Mouse (Mus musculus): ENCODE measurements at regions not wholly inside any gene's neighbourhood (a gene's known extent, or its start where the extent isn't known, plus 50 kb on each side); places are given as distances from the start of the nearest gene placed in this dataset.
"Not testable (repeated sequence)": the region's sequence is repeated elsewhere in the genome, so short reads cannot be mapped to it uniquely, and the experiment has no call there.

- ATAC-seq (replicated peaks; ENCODE audit: low FRiP score, poor library complexity, severe bottlenecking), result not testable (repeated sequence)
Measured at GRCm38 (mm10) chr17:13432256-13432655, 77.9 kb downstream of the Tcp10c start.

GRCm38 (mm10) chr17:13434146-13434545, 79.8 kb downstream of the Tcp10c start:
- ATAC-seq (replicated peaks; ENCODE audit: low FRiP score, poor library complexity, severe bottlenecking), result not testable (repeated sequence)

GRCm38 (mm10) chr17:13438790-13439189, 84.4 kb downstream of the Tcp10c start:
- ATAC-seq (replicated peaks; ENCODE audit: low FRiP score, poor library complexity, severe bottlenecking), result not testable (repeated sequence)

- ATAC-seq (replicated peaks; ENCODE audit: low FRiP score, poor library complexity, severe bottlenecking), result not testable (repeated sequence)
Measured at GRCm38 (mm10) chr17:13440708-13441530, 86.5 kb downstream of the Tcp10c start.

DNA sequence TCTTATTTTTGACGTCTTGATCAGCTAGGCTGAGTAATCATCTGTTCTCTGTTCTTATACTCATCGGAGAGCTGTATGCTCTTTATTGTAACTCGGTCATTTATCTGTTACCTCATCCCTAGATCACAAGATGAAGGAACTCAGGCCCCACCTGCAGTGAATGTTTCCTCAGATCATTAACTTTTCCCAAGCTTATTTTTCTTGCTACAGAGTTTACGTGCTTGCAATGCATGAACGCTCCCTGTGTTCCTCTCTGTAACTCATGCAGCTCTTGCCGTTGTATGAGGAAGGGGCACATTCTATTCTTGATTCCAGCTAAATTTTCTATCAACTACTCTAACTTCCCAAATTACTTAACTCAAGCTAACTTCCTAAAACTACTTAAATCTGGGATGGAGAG, 87.9 kb downstream of the Tcp10c start:
- ATAC-seq (replicated peaks; ENCODE audit: low FRiP score, poor library complexity, severe bottlenecking), result not testable (repeated sequence)

GRCm38 (mm10) chr17:13456869-13457600, 102.7 kb downstream of the Tcp10c start:
- not testable (repeated sequence) for ATAC-seq (replicated peaks; ENCODE audit: low FRiP score, poor library complexity, severe bottlenecking)

DNA sequence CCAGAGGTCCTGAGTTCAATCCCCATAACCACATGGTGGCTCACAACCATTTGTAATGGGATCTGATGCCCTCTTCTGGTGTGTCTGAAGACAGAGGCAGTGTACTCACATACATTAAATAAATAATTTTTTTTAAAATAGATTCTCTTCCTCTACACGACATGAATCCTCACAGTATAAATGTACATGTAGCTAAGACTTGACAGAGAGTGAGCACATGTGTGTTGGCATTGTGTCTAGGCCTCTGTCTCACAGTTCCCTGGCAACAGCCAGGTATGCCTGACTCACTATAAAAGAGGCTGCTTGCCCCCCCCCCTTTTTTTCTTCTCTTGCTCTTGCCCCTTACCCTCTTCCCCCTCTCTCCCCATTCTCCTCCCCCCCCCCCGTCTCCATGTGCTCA, 103.6 kb downstream of the Tcp10c start:
- not testable (repeated sequence) for ATAC-seq (replicated peaks; ENCODE audit: low FRiP score, poor library complexity, severe bottlenecking)

- not testable (repeated sequence) for ATAC-seq (replicated peaks; ENCODE audit: low FRiP score, poor library complexity, severe bottlenecking)
Measured at GRCm38 (mm10) chr17:13458814-13459213, 104.4 kb downstream of the Tcp10c start.

DNA sequence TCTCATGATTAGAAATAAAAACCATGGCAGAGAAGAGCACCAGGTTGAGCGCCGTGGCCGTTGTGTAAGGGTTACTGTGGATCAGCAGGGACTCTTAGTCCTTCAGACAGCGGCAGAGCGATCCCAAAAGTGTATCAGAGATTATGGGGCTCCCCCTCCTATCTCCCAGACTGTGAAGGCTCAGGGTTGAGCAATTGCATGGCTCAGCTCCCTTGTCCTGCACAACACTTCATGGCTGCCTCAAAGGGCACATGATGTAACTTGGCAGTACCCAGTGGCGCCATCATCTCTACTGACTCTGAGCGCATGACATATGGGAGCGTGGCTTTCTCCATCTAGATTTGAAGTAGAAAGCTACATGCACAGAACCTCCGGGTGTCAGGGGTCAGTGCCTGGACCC, 108.3 kb downstream of the Tcp10c start:
- ATAC-seq (replicated peaks; ENCODE audit: low FRiP score, poor library complexity, severe bottlenecking), result not testable (repeated sequence)

DNA sequence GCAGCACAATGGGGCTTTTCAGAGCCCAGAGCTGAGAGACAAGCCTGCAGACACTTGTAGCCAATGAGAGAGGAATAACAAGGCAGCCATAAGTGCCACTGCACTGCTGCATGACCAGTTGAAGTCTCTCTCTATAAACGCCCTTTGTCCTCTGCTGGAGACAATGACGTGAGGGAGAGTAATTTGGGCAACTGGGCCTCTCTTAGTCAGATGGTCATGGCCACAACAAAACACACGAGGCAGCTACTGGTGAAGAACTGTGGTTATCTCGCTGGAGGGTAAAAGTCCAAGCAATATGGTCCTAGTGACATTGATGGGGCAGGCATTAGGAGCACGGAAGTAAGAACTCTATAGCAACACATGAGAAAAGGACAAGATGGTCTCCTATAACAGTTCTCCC, 111.5 kb downstream of the Tcp10c start:
- not testable (repeated sequence) for ATAC-seq (replicated peaks; ENCODE audit: low FRiP score, poor library complexity, severe bottlenecking)

- not testable (repeated sequence) for ATAC-seq (replicated peaks; ENCODE audit: low FRiP score, poor library complexity, severe bottlenecking)
Measured at GRCm38 (mm10) chr17:13469867-13470380, 115.6 kb downstream of the Tcp10c start.

GRCm38 (mm10) chr17:13472460-13473062, 118.2 kb downstream of the Tcp10c start:
- ATAC-seq (replicated peaks; ENCODE audit: low FRiP score, poor library complexity, severe bottlenecking), result no peak

GRCm38 (mm10) chr17:13474310-13475094, 120.1 kb downstream of the Tcp10c start:
- no peak for ATAC-seq (replicated peaks; ENCODE audit: low FRiP score, poor library complexity, severe bottlenecking)

DNA sequence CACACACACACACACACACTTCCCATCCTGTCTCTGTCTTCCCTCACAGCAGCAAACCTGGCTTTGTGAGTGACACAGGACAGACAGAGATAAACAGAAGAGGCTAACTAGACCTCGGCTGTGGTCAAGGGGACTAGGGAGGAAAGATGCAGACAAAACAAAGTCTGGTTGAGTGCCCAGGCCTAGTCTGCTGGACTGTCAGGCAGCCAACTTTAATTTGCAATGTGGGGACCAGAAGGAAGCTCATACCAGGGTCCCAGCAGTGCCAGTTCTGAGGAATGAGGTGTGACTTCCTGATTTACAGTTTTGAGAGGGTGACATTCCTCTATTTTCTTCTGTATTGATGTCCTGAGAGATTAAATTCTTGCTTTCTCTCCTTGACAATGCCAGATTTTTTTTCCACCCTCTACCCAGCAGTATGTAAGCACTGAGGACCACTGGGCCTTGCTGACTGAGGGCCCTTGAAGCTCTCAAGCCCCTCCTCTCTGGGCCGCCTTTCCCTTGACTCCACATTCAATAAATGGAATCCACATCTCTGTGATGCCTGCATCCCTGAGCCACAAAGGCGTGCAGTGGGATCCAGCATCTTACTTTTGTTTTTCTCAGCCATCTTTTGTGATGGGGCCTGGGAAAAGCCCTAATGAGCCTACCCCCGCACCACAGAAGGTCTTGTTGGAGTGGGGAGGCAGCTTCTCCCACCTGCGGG, 124.6 kb downstream of the Tcp10c start:
- ATAC-seq (replicated peaks; ENCODE audit: low FRiP score, poor library complexity, severe bottlenecking), result no peak

- no peak for ATAC-seq (replicated peaks; ENCODE audit: low FRiP score, poor library complexity, severe bottlenecking)
Measured at GRCm38 (mm10) chr17:13479572-13480063, 125.2 kb downstream of the Tcp10c start.

GRCm38 (mm10) chr17:13481445-13482085, 127.2 kb downstream of the Tcp10c start:
- ATAC-seq (replicated peaks; ENCODE audit: low FRiP score, poor library complexity, severe bottlenecking), result peak; percentile 72

GRCm38 (mm10) chr17:13482136-13482535, 127.8 kb downstream of the Tcp10c start:
- ATAC-seq (replicated peaks; ENCODE audit: low FRiP score, poor library complexity, severe bottlenecking), result no peak

Measured in erythroid progenitor cell, adult 5-6 weeks (primary cell).